Mouse (Mus musculus) T-cell, adult 66 days (primary cell): ENCODE results near the gene F12. TPM values are rescaled to one million over a fixed set of nuclear protein-coding genes. Genes with fewer than 3 reads are reported as not detected.

Experiments used
- total RNA-seq, 2 experiments: library from RNA; stranded (reverse); gene quantifications; 3 replicates in 1 of 2; 4 replicates in 1 of 2; pipeline ENCODE4 v1.2.4; 2023

F12 gene
- total RNA-seq, result 1 to 10 TPM in 1 of 2 experiments, under 1 TPM in 1; 0.93 to 1.3 TPM

GRCm38 (mm10) chr13:55426613-55427012, at the start of gene F12:
TSS of gene F12 (minus strand) at chr13:55426793.

GRCm38 (mm10) chr13:55464027-55464884, 37.7 kb upstream of the F12 start, which contains the start of gene Prr7:
TSS of gene Prr7 (plus strand) at chr13:55464267.

GRCm38 (mm10) chr13:55444937-55445315, 18.3 kb upstream of the F12 start, which contains the start of gene Grk6:
TSS of gene Grk6 (plus strand) at chr13:55445072.

GRCm38 (mm10) chr13:55414743-55415380, 11.7 kb downstream of the F12 start, which contains the start of gene Pfn3:
TSS of gene Pfn3 (minus strand) at chr13:55415232.

GRCm38 (mm10) chr13:55398088-55398487, 28.5 kb downstream of the F12 start, which contains the start of gene Slc34a1:
TSS of gene Slc34a1 (plus strand) at chr13:55398187.

GRCm38 (mm10) chr13:55369531-55370114, 57.0 kb downstream of the F12 start, which contains the start of gene Rgs14:
TSS of gene Rgs14 (plus strand) at chr13:55369732.

Other genes with a start within 250 kb of the F12 start
- 100 to 1,000 TPM; 183 to 190 TPM for gene Nsd1, start 217.0 kb downstream of the F12 start, total RNA-seq
- 100 to 1,000 TPM; 166 to 174 TPM for gene Prelid1, start 106.3 kb downstream of the F12 start, total RNA-seq
- gene Rab24, start 104.8 kb downstream of the F12 start, total RNA-seq, result 10 to 100 TPM; 49.3 to 51.2 TPM
- 1 to 10 TPM in 1 of 2 experiments, not detected in 1; 2.2 TPM for gene Mxd3, start 97.0 kb downstream of the F12 start, total RNA-seq
- gene Lman2, start 64.0 kb downstream of the F12 start, total RNA-seq, result 100 to 1,000 TPM; 113 to 118 TPM
- 10 to 100 TPM; 85.9 to 93.2 TPM for gene Rgs14, start 57.1 kb downstream of the F12 start, total RNA-seq
- gene Slc34a1, start 28.6 kb downstream of the F12 start, total RNA-seq, result not detected
- gene Pfn3, start 11.6 kb downstream of the F12 start, total RNA-seq, result not detected
- 100 to 1,000 TPM; 461 to 470 TPM for gene Grk6, start 18.3 kb upstream of the F12 start, total RNA-seq
- 10 to 100 TPM; 55.5 to 60.2 TPM for gene Prr7, start 37.5 kb upstream of the F12 start, total RNA-seq
- gene Dbn1, start 61.3 kb upstream of the F12 start, total RNA-seq, result under 1 TPM in 1 of 2 experiments, not detected in 1; 0.23 TPM
- gene Pdlim7, start 86.9 kb upstream of the F12 start, total RNA-seq, result 10 to 100 TPM in 1 of 2 experiments, 1 to 10 TPM in 1; 9.7 to 10.0 TPM
- 1 to 10 TPM; 2.9 to 3.1 TPM for gene Dok3, start 102.5 kb upstream of the F12 start, total RNA-seq
- gene Ddx41, start 109.9 kb upstream of the F12 start, total RNA-seq, result 10 to 100 TPM; 84.6 to 86.4 TPM
- 100 to 1,000 TPM; 173 to 176 TPM for gene Fam193b, start 144.3 kb upstream of the F12 start, total RNA-seq
- 100 to 1,000 TPM in 1 of 2 experiments, 10 to 100 TPM in 1; 97.9 to 102 TPM for gene Tmed9, start 146.9 kb upstream of the F12 start, total RNA-seq
- gene B4galt7, start 173.1 kb upstream of the F12 start, total RNA-seq, result 10 to 100 TPM; 42.2 TPM
- 10 to 100 TPM; 20.2 to 23.3 TPM for gene Caml, start 196.2 kb upstream of the F12 start, total RNA-seq
- 100 to 1,000 TPM; 106 to 117 TPM for gene Ddx46, start 208.2 kb upstream of the F12 start, total RNA-seq